Mouse (Mus musculus): ENCODE data around the gene Plpp1. TPM values are rescaled to one million over a fixed set of nuclear protein-coding genes. Genes with fewer than 3 reads are reported as not detected.

Gene Plpp1
- polyA plus RNA-seq, 1 experiment, result 175 TPM

DNA sequence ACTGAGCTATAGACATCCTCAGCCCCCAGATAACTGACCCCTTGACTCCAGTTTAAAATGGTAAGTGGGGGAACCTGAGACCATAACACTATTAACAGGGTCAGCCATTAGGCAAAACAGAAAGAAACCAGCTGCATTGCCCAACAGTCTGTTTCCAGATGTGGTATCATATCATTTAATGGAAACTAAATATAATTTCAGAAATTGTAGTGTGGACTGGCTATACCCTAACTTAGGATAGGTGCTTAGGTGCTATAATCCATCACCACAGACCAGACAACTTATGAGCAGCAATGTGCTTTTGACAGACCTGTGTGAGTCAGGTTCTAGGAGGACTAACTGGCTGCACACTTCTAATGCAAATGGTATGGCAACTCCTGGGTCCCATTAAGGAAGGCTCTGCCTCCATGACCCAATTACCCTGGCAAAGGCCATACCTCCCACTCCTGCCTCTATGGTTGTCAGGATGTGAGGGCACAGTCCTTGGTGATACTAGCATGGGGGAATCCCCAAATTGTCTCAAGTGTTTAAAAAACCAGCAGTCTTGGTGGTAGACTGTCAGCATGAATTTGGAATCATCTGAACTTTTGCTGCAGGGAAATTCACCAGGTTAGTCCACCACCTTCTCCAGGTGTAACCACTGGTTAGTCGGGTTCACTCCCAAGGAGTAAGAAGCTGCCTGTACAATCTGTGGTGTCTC lies 62.5 kb downstream of the Plpp1 start:
- H3K4me1 ChIP-seq (ENCODE audit: control insufficient read depth, insufficient read depth, low read length), result peaks cover 3% of the 10 kb centered on the region; the same call in 1 of the 2 replicates
- no peak overlapping the region for H3K4me3 ChIP-seq (ENCODE audit: insufficient read depth, low read length)
- TF ChIP-seq POLR2A (IDR thresholded peaks at IDR 0.05; ENCODE audit: low read depth, low read length) (no peak), CTCF (IDR thresholded peaks at IDR 0.05; ENCODE audit: borderline replicate concordance, insufficient read depth, low read length) (no peak)
- H3K27ac ChIP-seq (ENCODE audit: insufficient read depth, low read length), result no peak overlapping the region

DNA sequence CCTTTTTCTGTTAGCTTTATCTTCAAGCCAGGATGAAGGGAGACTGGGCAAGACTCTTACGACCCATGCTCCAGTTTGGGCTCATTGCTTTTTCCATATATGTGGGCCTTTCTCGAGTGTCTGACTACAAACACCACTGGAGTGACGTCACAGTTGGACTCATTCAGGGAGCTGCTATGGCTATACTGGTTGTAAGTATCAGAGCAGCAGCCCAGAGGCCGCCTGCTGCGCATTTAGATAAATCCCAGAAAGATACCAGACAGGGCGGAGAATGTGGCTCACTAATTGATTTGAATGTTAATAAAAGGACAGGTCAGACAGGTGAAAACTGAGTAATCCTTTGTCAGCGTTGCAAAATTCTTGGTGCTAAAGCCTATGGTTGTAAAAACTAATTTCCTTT lies 66.2 kb downstream of the Plpp1 start:
- peaks cover 3% of the 10 kb centered on the region; the same call in 1 of the 2 replicates for H3K4me1 ChIP-seq (ENCODE audit: control insufficient read depth, insufficient read depth, low read length)
- H3K4me3 ChIP-seq (ENCODE audit: insufficient read depth, low read length), result no peak overlapping the region
- H3K27ac ChIP-seq (ENCODE audit: insufficient read depth, low read length), result no peak overlapping the region
- no peak for TF ChIP-seq POLR2A (IDR thresholded peaks at IDR 0.05; ENCODE audit: low read depth, low read length)
- TF ChIP-seq CTCF (IDR thresholded peaks at IDR 0.05; ENCODE audit: borderline replicate concordance, insufficient read depth, low read length), result no peak

- no peak overlapping the region for H3K4me3 ChIP-seq (ENCODE audit: insufficient read depth, low read length)
- no peaks in the 10 kb centered on the region; the same call in 1 of the 2 replicates for H3K4me1 ChIP-seq (ENCODE audit: control insufficient read depth, insufficient read depth, low read length)
- H3K27ac ChIP-seq (ENCODE audit: insufficient read depth, low read length), result no peak overlapping the region
- TF ChIP-seq POLR2A (IDR thresholded peaks at IDR 0.05; ENCODE audit: low read depth, low read length) (no peak), CTCF (IDR thresholded peaks at IDR 0.05; ENCODE audit: borderline replicate concordance, insufficient read depth, low read length) (no peak)
These were observed 66.8 kb downstream of the Plpp1 start for GRCm38 (mm10) chr13:112867381-112867780.

GRCm38 (mm10) chr13:112870039-112870690 lies 69.6 kb downstream of the Plpp1 start:
- no peaks in the 10 kb centered on the region for H3K4me1 ChIP-seq (ENCODE audit: control insufficient read depth, insufficient read depth, low read length)
- TF ChIP-seq POLR2A (IDR thresholded peaks at IDR 0.05; ENCODE audit: low read depth, low read length) (no peak), CTCF (IDR thresholded peaks at IDR 0.05; ENCODE audit: borderline replicate concordance, insufficient read depth, low read length) (no peak)
- no peak overlapping the region for H3K4me3 ChIP-seq (ENCODE audit: insufficient read depth, low read length)
- H3K27ac ChIP-seq (ENCODE audit: insufficient read depth, low read length), result no peak overlapping the region

DNA sequence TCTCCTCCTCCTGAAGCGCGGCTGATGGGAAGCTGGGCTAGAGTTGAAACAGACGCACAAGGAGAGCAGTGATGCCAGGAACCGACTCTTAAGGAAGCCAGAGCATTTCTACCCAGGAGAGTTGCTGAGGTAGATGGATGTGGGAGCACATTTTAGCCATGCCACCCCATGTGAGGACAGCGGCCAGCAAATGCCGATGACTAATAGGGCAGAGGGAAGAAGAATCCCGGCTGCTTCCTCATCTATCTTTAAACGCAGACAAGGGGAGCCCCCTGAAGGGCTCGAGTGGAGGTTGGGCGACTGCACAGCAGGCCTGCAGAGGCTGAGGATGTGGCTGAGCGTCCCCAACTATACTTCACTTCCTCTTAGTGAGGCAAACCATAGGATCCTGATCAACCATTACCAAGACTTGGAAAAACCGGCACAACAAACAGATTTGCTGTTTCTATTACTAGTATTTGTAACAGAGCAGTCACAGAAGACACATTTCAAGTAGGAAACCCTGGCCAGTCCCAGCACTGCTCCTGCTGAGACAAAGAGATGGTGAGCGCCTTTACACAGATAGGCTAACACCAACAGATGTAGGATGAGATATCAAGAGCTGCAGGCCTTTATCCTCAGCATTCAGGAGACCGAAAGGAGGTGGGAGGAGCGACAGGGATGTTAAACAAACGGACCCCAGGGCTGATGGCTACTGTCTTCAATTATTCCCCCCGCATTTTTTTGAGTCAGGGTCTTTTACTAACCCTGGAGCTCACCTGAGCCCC lies 71.1 kb downstream of the Plpp1 start:
- Histone ChIP-seq H3K27ac (ENCODE audit: insufficient read depth, low read length) (no peak overlapping the region), H3K4me1 (ENCODE audit: control insufficient read depth, insufficient read depth, low read length) (no peaks in the 10 kb centered on the region), H3K4me3 (ENCODE audit: insufficient read depth, low read length) (no peak overlapping the region)
- TF ChIP-seq POLR2A (IDR thresholded peaks at IDR 0.05; ENCODE audit: low read depth, low read length), result no peak

- no peak for TF ChIP-seq POLR2A (IDR thresholded peaks at IDR 0.05; ENCODE audit: low read depth, low read length)
- no peak for TF ChIP-seq CTCF (IDR thresholded peaks at IDR 0.05; ENCODE audit: borderline replicate concordance, insufficient read depth, low read length)
- Histone ChIP-seq H3K4me3 (ENCODE audit: insufficient read depth, low read length) (no peak overlapping the region), H3K4me1 (ENCODE audit: control insufficient read depth, insufficient read depth, low read length) (no peaks in the 10 kb centered on the region), H3K27ac (ENCODE audit: insufficient read depth, low read length) (no peak overlapping the region)
These were observed 86.6 kb downstream of the Plpp1 start for GRCm38 (mm10) chr13:112887234-112887633.

- TF ChIP-seq CTCF (IDR thresholded peaks at IDR 0.05; ENCODE audit: borderline replicate concordance, insufficient read depth, low read length), result no peak
- TF ChIP-seq POLR2A (IDR thresholded peaks at IDR 0.05; ENCODE audit: low read depth, low read length), result no peak
- H3K4me3 ChIP-seq (ENCODE audit: insufficient read depth, low read length), result no peak overlapping the region
- no peaks in the 10 kb centered on the region for H3K4me1 ChIP-seq (ENCODE audit: control insufficient read depth, insufficient read depth, low read length)
- no peak overlapping the region for H3K27ac ChIP-seq (ENCODE audit: insufficient read depth, low read length)
These were observed 101.6 kb downstream of the Plpp1 start for GRCm38 (mm10) chr13:112902176-112902575.

- Histone ChIP-seq H3K4me3 (ENCODE audit: insufficient read depth, low read length) (no peak overlapping the region), H3K27ac (ENCODE audit: insufficient read depth, low read length) (no peak overlapping the region), H3K4me1 (ENCODE audit: control insufficient read depth, insufficient read depth, low read length) (no peaks in the 10 kb centered on the region)
- no peak for TF ChIP-seq CTCF (IDR thresholded peaks at IDR 0.05; ENCODE audit: borderline replicate concordance, insufficient read depth, low read length)
- no peak for TF ChIP-seq POLR2A (IDR thresholded peaks at IDR 0.05; ENCODE audit: low read depth, low read length)
These were observed 109.1 kb downstream of the Plpp1 start for GRCm38 (mm10) chr13:112909663-112910062.

GRCm38 (mm10) chr13:112910434-112910833 lies 109.8 kb downstream of the Plpp1 start:
- no peaks in the 10 kb centered on the region for H3K4me1 ChIP-seq (ENCODE audit: control insufficient read depth, insufficient read depth, low read length)

More at GRCm38 (mm10) chr13:112910434-112910833, 109.8 kb downstream of the Plpp1 start:
- no peak for TF ChIP-seq CTCF (IDR thresholded peaks at IDR 0.05; ENCODE audit: borderline replicate concordance, insufficient read depth, low read length)
- no peak for TF ChIP-seq POLR2A (IDR thresholded peaks at IDR 0.05; ENCODE audit: low read depth, low read length)
- H3K4me3 ChIP-seq (ENCODE audit: insufficient read depth, low read length), result no peak overlapping the region
- H3K27ac ChIP-seq (ENCODE audit: insufficient read depth, low read length), result no peak overlapping the region

Other genes with a start within 250 kb of the Plpp1 start
- gene Il31ra, start 206.4 kb upstream of the Plpp1 start, polyA plus RNA-seq (2011; ENCODE audit: insufficient read length, low read depth, missing spikeins), result 0.65 and 2.3 TPM in 2 replicates
- gene Ddx4, start 148.3 kb upstream of the Plpp1 start, polyA plus RNA-seq (2011; ENCODE audit: insufficient read length, low read depth, missing spikeins), result 0.23 and 0.49 TPM in 2 replicates
- gene Slc38a9, start 140.0 kb upstream of the Plpp1 start, polyA plus RNA-seq (2011; ENCODE audit: insufficient read length, low read depth, missing spikeins), result 10.2 and 11.5 TPM in 2 replicates
- gene Mtrex, start 126.6 kb downstream of the Plpp1 start, polyA plus RNA-seq (2011; ENCODE audit: insufficient read length, low read depth, missing spikeins), result 54.5 and 58.5 TPM in 2 replicates
- gene Dhx29, start 126.7 kb downstream of the Plpp1 start, polyA plus RNA-seq (2011; ENCODE audit: insufficient read length, low read depth, missing spikeins), result 24.0 and 25.5 TPM in 2 replicates
- gene Ccno, start 187.0 kb downstream of the Plpp1 start, polyA plus RNA-seq (2011; ENCODE audit: insufficient read length, low read depth, missing spikeins), result 1.2 and 2.6 TPM in 2 replicates
- not detected in 2 replicates for gene Mcidas, start 193.1 kb downstream of the Plpp1 start, polyA plus RNA-seq (2011; ENCODE audit: insufficient read length, low read depth, missing spikeins)
- gene Cdc20b, start 234.3 kb downstream of the Plpp1 start, polyA plus RNA-seq (2011; ENCODE audit: insufficient read length, low read depth, missing spikeins), result not detected in 2 replicates
- gene Gpx8, start 245.6 kb downstream of the Plpp1 start, polyA plus RNA-seq (2011; ENCODE audit: insufficient read length, low read depth, missing spikeins), result 313 and 341 TPM in 2 replicates